Mouse (Mus musculus) erythroblast, embryonic 14.5 days (primary cell): ENCODE measurements at regions not wholly inside any gene's neighbourhood (a gene's known extent, or its start where the extent isn't known, plus 50 kb on each side); places are given as distances from the start of the nearest gene placed in this dataset.

ENCODE experiments used
- GATA1 ChIP-seq: IDR thresholded peaks from 2 replicates; pipeline ENCODE4 v1.6.1; 2012; ENCODE audit warnings: low read length, inconsistent platforms, mixed read lengths
- TAL1 ChIP-seq: IDR thresholded peaks from 3 replicates; pipeline ENCODE4 v1.6.1; 2012; ENCODE audit warnings: low read length, inconsistent platforms, mixed read lengths

GRCm38 (mm10) chr11:31779267-31779666 lies 92.7 kb upstream of the Cpeb4 start:
- TF ChIP-seq GATA1 (no peak), TAL1 (no peak)
